Mouse (Mus musculus): Measurements from ENCODE around the gene Plk5. TPM values are rescaled to one million over a fixed set of nuclear protein-coding genes. Genes with fewer than 3 reads are reported as not detected.

Gene Plk5
- polyA plus RNA-seq, 1 experiment from 2014 or later, result not detected

DNA sequence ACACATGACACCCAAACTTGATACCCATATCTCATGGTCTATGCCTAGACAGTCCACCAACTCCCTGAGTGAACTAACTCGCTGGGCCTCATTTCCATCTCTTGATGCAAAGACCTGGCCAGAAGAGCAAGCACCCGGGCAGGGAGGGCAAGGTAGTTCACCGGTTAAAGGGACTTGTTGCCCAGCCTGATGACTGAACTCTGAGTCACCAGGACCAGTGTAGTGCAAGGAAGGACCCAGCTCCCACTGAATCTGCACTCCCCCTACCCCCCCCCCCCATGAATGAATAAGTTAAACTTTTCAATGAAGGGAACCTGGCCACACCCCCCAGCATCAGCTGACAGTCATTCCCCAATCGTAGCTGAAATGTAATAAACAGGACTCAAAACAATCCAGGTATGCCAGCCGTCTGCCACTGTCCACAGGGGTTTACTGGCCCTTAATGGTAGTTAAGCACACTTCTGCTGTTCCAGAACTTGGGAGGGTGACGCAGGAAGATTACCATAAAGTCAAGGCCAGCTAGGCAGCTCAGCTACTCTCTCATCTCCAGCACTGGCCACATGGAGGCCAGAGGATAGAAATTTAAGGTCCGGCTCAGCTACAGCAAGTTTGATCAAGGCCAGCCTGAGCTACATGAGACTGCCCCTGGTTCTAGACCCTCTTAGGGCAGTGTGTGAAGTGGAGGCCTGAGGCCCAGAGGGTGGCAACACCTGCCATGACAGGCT is 26.5 kb downstream of the Plk5 start:
- Histone ChIP-seq H3K27ac (ENCODE audit: poor library complexity, severe bottlenecking) (no peak overlapping the region), H3K36me3 (peaks cover 49% of the 10 kb centered on the region), H3K4me3 (no peak overlapping the region), H3K4me2 (no peak overlapping the region), H3K9me3 (replicated peaks) (no peaks in the 10 kb centered on the region), H3K4me1 (replicated peaks) (peaks cover 30% of the 10 kb centered on the region), H3K9ac (no peak overlapping the region), H3K27me3 (replicated peaks) (no peaks in the 10 kb centered on the region)
- 88% methylated on average over 7 of the region's 7 CpGs for WGBS
- no peak for ATAC-seq (ENCODE audit: insufficient number of reproducible peaks, low FRiP score)

DNA sequence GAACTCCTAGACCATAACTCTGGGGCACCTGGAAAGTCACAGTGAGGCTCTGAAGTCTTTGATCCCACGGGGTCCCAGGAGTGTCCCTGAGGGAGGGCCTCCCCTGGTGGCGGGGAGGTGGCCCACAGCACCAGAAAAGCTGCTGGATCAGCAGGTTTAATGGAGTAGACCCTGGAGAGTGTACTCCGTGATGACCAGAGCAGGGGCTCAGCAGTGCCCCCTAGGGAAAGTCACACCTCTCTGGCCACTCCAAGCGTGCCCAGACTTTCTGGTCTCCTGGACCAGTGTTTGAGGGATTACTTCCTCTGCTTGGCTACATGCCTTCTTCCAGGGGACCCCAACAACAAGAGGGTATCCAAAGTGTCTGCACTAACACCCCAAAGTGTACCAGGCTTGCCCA is 27.2 kb downstream of the Plk5 start:
- Histone ChIP-seq H3K4me2 (no peak overlapping the region), H3K9me3 (replicated peaks) (no peaks in the 10 kb centered on the region), H3K27ac (ENCODE audit: poor library complexity, severe bottlenecking) (no peak overlapping the region), H3K36me3 (peaks cover 49% of the 10 kb centered on the region), H3K4me3 (no peak overlapping the region), H3K27me3 (replicated peaks) (no peaks in the 10 kb centered on the region), H3K4me1 (replicated peaks) (peaks cover 35% of the 10 kb centered on the region), H3K9ac (no peak overlapping the region; the same call in 1 of the 2 replicates)
- WGBS, result 67% methylated on average over 4 of the region's 4 CpGs
- no peak for ATAC-seq (ENCODE audit: insufficient number of reproducible peaks, low FRiP score)

DNA sequence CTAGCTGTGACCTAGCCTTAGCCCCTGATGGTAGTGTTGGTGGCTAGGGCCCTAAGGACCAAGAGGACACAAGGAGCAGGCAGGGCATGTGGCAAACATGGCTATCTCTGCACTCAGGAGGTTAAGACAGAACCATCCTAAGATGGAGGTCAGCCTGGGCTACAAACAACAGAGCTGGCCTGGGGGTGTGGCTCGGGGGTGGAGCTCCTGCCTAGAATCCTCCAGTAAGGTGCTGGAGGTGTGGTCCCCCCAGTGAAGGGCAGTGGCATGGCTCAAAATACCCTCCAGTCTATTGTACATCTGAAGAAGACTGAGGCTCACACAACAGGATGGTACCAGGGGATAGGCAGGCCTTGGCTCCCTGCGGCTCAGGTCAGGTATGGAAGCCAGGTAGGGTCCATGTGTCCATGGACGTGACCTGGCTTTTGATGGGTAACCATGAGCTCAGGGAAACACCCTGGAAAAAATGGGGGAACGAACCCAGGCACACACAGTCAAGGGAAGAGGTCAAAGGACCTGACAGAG is 27.9 kb downstream of the Plk5 start:
- peaks cover 49% of the 10 kb centered on the region for H3K36me3 ChIP-seq
- H3K27ac ChIP-seq (ENCODE audit: poor library complexity, severe bottlenecking), result no peak overlapping the region
- no peak for ATAC-seq (ENCODE audit: insufficient number of reproducible peaks, low FRiP score)
- H3K9me3 ChIP-seq (replicated peaks), result no peaks in the 10 kb centered on the region
- H3K4me1 ChIP-seq (replicated peaks), result peaks cover 38% of the 10 kb centered on the region
- peak overlapping the region; percentile 95 for H3K4me2 ChIP-seq
- WGBS, result 89% methylated on average over 4 of the region's 4 CpGs
- H3K9ac ChIP-seq, result peak overlapping the region; percentile 98; the same call in 1 of the 2 replicates
- no peaks in the 10 kb centered on the region for H3K27me3 ChIP-seq (replicated peaks)
- 0 out of 2 replicates have a peak overlapping the region, but pooled peaks have one; percentile 94 for H3K4me3 ChIP-seq

GRCm38 (mm10) chr10:80384709-80385108 is 28.4 kb downstream of the Plk5 start:
- no peaks in the 10 kb centered on the region for H3K27me3 ChIP-seq (replicated peaks)
- peak overlapping the region; percentile 98 for H3K9ac ChIP-seq
- ATAC-seq (ENCODE audit: insufficient number of reproducible peaks, low FRiP score), result no peak
- peaks cover 47% of the 10 kb centered on the region for H3K36me3 ChIP-seq
- peaks cover 38% of the 10 kb centered on the region for H3K4me1 ChIP-seq (replicated peaks)
- H3K4me2 ChIP-seq, result peak overlapping the region; percentile 95
- no peak overlapping the region for H3K27ac ChIP-seq (ENCODE audit: poor library complexity, severe bottlenecking)
- peak overlapping the region; percentile 94 for H3K4me3 ChIP-seq
- no peaks in the 10 kb centered on the region for H3K9me3 ChIP-seq (replicated peaks)
- 64% methylated on average over 7 of the region's 7 CpGs for WGBS

DNA sequence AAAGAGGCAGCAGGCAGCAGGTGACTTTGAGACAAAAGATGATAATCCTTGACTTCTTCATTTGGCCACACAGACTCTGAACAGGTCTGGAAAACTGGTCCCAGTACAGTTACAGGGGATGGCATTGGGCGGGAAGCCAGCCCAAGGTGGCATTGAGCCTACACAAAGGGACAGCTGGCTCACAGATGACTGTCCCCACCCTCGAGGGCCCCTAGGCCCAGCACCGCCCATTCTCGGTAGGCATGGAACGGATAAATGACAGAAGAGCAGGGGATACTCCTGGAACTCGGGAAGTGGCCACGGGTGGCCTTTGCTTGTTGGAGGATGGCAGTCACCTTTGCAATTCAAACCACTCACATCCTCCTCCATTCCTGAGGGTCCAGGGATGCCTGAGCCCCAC is 29.1 kb downstream of the Plk5 start:
- peak overlapping the region; percentile 95 for H3K4me2 ChIP-seq
- H3K36me3 ChIP-seq, result peaks cover 48% of the 10 kb centered on the region
- no peaks in the 10 kb centered on the region for H3K27me3 ChIP-seq (replicated peaks)
- H3K27ac ChIP-seq (ENCODE audit: poor library complexity, severe bottlenecking), result peak overlapping the region; percentile 68; the same call in 1 of the 2 replicates
- peak overlapping the region; percentile 98 for H3K9ac ChIP-seq
- no peak for ATAC-seq (ENCODE audit: insufficient number of reproducible peaks, low FRiP score)
- H3K9me3 ChIP-seq (replicated peaks), result no peaks in the 10 kb centered on the region
- WGBS, result 23% methylated on average over 7 of the region's 7 CpGs
- H3K4me3 ChIP-seq, result peak overlapping the region; percentile 94
- H3K4me1 ChIP-seq (replicated peaks), result peaks cover 38% of the 10 kb centered on the region

DNA sequence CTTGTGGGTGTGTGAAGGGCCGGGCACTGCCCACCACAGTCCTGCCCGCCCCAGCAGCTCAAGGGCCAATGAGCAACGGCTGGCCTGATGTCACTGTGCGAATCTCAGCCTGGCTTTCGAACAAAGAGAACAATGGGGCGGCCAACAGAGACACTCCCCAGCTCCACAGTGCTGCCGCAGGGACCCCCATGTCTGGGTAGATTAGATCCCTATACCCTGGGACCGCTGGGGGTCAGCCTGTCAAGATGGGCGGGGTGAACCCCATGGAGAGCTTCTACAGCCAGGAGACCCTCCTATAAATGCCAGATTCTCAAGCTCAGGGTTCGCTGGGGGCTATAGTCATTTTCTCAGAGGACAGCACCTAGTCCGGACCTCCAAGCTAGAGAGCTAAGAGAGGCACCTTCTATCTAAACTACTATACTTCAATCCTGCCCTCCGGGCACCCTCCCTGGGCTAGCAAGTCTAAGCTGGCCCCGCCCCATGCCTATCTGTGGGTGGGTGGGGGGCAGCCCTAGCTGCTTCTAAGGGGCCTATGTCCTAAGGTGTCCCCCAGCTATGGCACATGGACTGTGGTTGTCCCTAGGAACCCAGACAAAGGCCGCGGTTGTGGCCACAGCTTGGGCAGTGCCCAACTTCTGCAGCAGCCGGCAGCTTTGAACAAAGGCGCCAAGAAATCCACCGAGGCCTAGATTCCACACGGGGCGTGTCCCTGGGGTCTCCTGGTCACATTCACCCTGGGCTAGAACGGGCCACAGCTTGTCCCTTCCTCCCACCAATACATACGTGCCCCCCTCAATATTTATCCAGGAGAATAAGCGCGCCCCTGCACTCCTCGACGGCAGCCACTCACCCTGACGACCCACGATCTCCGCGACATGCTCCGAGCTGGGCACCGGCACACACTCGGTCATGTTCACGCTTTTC is 29.8 kb downstream of the Plk5 start:
- Histone ChIP-seq H3K36me3 (peaks cover 49% of the 10 kb centered on the region), H3K4me2 (peak overlapping the region; percentile 95), H3K4me1 (replicated peaks) (peaks cover 38% of the 10 kb centered on the region), H3K9me3 (replicated peaks) (no peaks in the 10 kb centered on the region), H3K4me3 (peak overlapping the region; percentile 94), H3K27ac (ENCODE audit: poor library complexity, severe bottlenecking) (peak overlapping the region; percentile 68), H3K27me3 (replicated peaks) (no peaks in the 10 kb centered on the region), H3K9ac (peak overlapping the region; percentile 98)
- WGBS, result 1% methylated on average over 34 of the region's 34 CpGs
- ATAC-seq (ENCODE audit: insufficient number of reproducible peaks, low FRiP score), result peak; percentile 37

DNA sequence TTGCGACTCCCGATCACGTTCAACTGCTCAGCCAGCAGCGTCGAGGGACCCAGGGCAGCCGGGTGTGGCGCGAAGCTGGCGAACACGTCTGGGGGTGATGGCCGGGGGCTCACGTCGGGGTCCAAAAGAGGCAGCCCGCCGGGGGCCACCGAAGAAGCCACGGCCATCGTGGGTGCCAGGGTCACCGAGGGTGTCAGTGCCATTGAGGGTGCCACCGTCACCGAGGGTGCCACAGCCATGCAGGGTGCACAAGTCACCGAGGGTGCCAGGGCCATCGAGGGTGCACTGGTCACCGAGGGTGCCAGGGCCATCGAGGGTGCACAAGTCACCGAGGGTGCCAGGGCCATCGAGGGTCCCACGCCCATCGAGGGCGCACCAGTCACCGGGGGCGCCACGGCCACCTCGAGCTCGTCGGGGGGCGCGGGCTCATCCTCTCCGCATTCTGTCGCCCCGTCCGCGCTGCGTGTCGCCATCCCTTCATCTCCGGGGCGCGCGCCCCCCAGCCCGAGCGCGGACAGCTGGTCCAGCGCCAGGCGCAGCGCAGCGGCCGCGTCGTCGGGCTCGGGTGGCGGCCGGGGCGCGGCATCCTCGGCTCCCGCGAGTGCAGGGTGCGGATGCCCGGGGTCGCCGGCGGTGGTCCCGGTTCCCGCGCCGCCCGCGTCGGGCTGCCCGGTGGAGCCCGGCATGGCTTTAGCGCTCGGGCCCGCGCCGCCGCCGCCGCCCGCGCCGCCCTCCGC is 30.6 kb downstream of the Plk5 start:
- H3K4me1 ChIP-seq (replicated peaks), result peaks cover 38% of the 10 kb centered on the region
- 2% methylated on average over 91 of the region's 94 CpGs for WGBS
- ATAC-seq (ENCODE audit: insufficient number of reproducible peaks, low FRiP score), result no peak
- peak overlapping the region; percentile 94 for H3K4me3 ChIP-seq
- H3K27ac ChIP-seq (ENCODE audit: poor library complexity, severe bottlenecking), result peak overlapping the region; percentile 68
- peaks cover 49% of the 10 kb centered on the region for H3K36me3 ChIP-seq
- H3K4me2 ChIP-seq, result peak overlapping the region; percentile 95
- no peaks in the 10 kb centered on the region for H3K9me3 ChIP-seq (replicated peaks)
- H3K27me3 ChIP-seq (replicated peaks), result no peaks in the 10 kb centered on the region
- H3K9ac ChIP-seq, result peak overlapping the region; percentile 98

DNA sequence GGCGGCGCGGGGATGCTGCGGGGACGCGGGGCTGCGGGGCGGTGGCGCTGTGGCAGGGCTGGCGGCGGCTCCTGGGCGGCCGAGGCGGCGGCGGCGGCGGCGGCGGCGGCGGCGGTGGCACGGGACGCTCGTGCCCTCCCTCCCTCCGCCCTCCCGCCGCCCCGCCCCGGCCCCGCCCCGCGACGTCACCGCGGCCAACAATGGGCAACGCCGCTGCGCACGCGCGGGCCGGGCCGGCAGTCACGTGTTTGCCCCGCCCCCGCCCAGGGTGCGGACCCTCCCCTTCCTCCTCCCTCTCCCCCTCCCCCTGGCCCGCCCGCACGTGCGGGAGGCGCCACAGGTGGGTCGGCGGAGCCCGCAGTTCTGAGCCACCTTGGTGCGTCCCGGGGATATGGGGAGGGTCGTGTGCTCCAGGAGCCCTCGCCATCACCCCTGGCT is 31.3 kb downstream of the Plk5 start, which contains the start of gene Mex3d:
TSS of gene Mex3d (minus strand) at position 138 of the 438 bp plus-strand sequence.
- Histone ChIP-seq H3K4me1 (replicated peaks) (peaks cover 38% of the 10 kb centered on the region), H3K27ac (ENCODE audit: poor library complexity, severe bottlenecking) (peak within 1 kb of the TSS; percentile 68), H3K36me3 (peaks cover 49% of the 10 kb centered on the region), H3K9ac (peak within 1 kb of the TSS; percentile 98), H3K4me3 (peak within 1 kb of the TSS; percentile 94), H3K9me3 (replicated peaks) (no peaks in the 10 kb centered on the region), H3K27me3 (replicated peaks) (no peaks in the 10 kb centered on the region), H3K4me2 (peak within 1 kb of the TSS; percentile 95)
- peak; percentile 77 for ATAC-seq (ENCODE audit: insufficient number of reproducible peaks, low FRiP score)
- 26% methylated on average over 39 of the region's 61 CpGs for WGBS

DNA sequence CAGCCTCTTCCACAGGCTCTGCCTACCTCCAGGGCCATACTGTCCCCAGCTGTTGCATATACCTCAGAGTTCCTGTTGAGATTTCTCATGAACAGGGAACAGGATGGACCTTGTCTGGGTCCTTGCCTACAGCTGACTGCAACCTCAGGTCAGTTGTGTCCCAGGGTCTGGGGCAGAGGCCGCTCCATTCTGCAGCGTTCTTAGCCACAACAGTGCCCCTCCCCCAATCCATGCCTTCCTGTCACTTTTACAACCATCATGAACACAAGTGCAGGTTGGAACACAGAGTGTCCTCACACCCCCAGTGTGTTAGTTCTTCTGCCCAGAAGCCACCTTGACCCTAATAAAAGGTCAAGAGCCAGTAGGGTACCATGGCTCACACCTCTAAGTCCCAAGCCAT is 32.5 kb downstream of the Plk5 start:
- H3K4me1 ChIP-seq (replicated peaks), result peaks cover 35% of the 10 kb centered on the region
- H3K9ac ChIP-seq, result peak overlapping the region; percentile 77; the same call in 1 of the 2 replicates
- no peak for ATAC-seq (ENCODE audit: insufficient number of reproducible peaks, low FRiP score)
- H3K4me3 ChIP-seq, result 0 out of 2 replicates have a peak overlapping the region, but pooled peaks have one; percentile 94
- H3K27me3 ChIP-seq (replicated peaks), result no peaks in the 10 kb centered on the region
- no peaks in the 10 kb centered on the region for H3K9me3 ChIP-seq (replicated peaks)
- WGBS, result 30% methylated on average over 2 of the region's 2 CpGs
- peak overlapping the region; percentile 95; the same call in 1 of the 2 replicates for H3K4me2 ChIP-seq
- peaks cover 49% of the 10 kb centered on the region for H3K36me3 ChIP-seq
- no peak overlapping the region for H3K27ac ChIP-seq (ENCODE audit: poor library complexity, severe bottlenecking)

DNA sequence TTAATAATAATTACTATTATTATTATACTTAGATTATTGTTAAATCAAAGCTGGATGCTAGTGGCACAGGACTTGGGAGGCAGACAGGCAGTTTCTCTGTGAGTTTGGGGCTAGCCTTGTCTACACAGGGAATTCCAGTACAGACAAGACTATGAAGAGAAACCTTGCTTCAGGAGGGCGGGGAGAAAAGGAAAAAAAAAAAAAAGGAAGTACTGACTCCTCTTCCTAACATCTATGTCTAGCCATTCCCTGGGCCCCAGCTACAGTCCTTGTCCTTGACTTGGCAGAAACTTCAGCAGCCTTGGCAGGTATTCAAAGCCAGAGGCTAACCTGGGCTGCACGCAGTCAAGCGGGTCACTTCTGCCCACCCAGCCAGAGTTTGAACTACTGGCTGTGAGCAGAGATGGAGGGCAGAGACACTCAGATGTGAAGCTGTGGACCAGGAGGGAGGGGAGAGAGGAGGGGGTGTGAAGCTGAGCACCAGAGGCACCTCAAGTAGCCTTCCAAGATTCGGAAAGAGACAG is 33.0 kb downstream of the Plk5 start:
- H3K9ac ChIP-seq, result no peak overlapping the region
- H3K4me3 ChIP-seq, result no peak overlapping the region
- ATAC-seq (ENCODE audit: insufficient number of reproducible peaks, low FRiP score), result no peak
- H3K36me3 ChIP-seq, result peaks cover 51% of the 10 kb centered on the region
- 65% methylated on average over 4 of the region's 4 CpGs for WGBS
- H3K27me3 ChIP-seq (replicated peaks), result no peaks in the 10 kb centered on the region
- no peak overlapping the region for H3K4me2 ChIP-seq
- no peak overlapping the region for H3K27ac ChIP-seq (ENCODE audit: poor library complexity, severe bottlenecking)
- peaks cover 32% of the 10 kb centered on the region for H3K4me1 ChIP-seq (replicated peaks)
- H3K9me3 ChIP-seq (replicated peaks), result no peaks in the 10 kb centered on the region
